Mouse (Mus musculus): ENCODE results near the gene Agap1. TPM values are rescaled to one million over a fixed set of nuclear protein-coding genes. Genes with fewer than 3 reads are reported as not detected.
A peak's percentile ranks its signal among the peaks of the same experiment; 100 is the strongest.

The Agap1 gene
- polyA plus RNA-seq, 1 experiment: 31.6 TPM

GRCm38 (mm10) chr1:89576174-89576890, 121.7 kb downstream of the Agap1 start:
- H3K4me1 ChIP-seq (ENCODE audit: control insufficient read depth, insufficient read depth, low read length): peaks cover 25% of the 10 kb centered on the region
- no peaks in the 10 kb centered on the region for H3K27me3 ChIP-seq (replicated peaks; ENCODE audit: control insufficient read depth, insufficient read depth, low read length)
- TF ChIP-seq POLR2A (IDR thresholded peaks at IDR 0.05; ENCODE audit: low read depth, low read length) (no peak), CTCF (conservative IDR thresholded peaks at IDR 0.05; ENCODE audit: insufficient read depth, insufficient read length, low read depth, low read length) (no peak)
- no peak overlapping the region for H3K4me3 ChIP-seq (ENCODE audit: insufficient read depth, low read depth, low read length)
- no peak overlapping the region for H3K27ac ChIP-seq (ENCODE audit: insufficient read depth, low read depth, low read length)
- no peak for DNase-seq
- H3K36me3 ChIP-seq (ENCODE audit: control insufficient read depth, insufficient read depth, low read length): no peaks in the 10 kb centered on the region
- WGBS: 75% methylated on average over 7 of the region's 7 CpGs

DNA sequence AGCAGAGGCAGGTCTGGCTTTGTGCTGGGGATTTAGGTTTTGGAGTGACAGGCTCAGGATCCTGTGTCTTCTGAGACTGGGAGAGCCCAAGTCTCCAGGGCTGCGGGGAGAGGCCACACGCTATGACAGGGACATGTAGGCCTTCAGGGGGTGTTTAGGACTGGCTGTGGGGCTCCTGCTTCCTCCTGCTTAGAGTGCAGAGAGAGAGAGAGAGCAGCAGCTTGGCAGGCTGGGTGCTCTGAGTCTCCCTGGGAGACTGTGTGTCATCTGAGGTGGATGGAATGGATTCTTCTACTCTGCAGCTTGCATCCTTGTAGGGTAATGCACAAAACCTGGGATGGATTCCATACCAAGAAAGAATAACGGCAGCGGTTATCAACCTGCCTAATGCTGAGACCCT, 122.4 kb downstream of the Agap1 start:
- H3K4me3 ChIP-seq (ENCODE audit: insufficient read depth, low read depth, low read length): no peak overlapping the region
- peak overlapping the region; percentile 59; the same call in 1 of the 2 replicates for H3K27ac ChIP-seq (ENCODE audit: insufficient read depth, low read depth, low read length)
- peak; percentile 68 for DNase-seq
- H3K36me3 ChIP-seq (ENCODE audit: control insufficient read depth, insufficient read depth, low read length): no peaks in the 10 kb centered on the region
- no peak for TF ChIP-seq CTCF (conservative IDR thresholded peaks at IDR 0.05; ENCODE audit: insufficient read depth, insufficient read length, low read depth, low read length)
- TF ChIP-seq POLR2A (IDR thresholded peaks at IDR 0.05; ENCODE audit: low read depth, low read length): no peak
- H3K27me3 ChIP-seq (replicated peaks; ENCODE audit: control insufficient read depth, insufficient read depth, low read length): no peaks in the 10 kb centered on the region
- peaks cover 25% of the 10 kb centered on the region for H3K4me1 ChIP-seq (ENCODE audit: control insufficient read depth, insufficient read depth, low read length)
- 18% methylated on average over 4 of the region's 4 CpGs for WGBS

GRCm38 (mm10) chr1:89580031-89580998, 125.7 kb downstream of the Agap1 start:
- peak; percentile 78 for DNase-seq
- Histone ChIP-seq H3K36me3 (ENCODE audit: control insufficient read depth, insufficient read depth, low read length) (no peaks in the 10 kb centered on the region), H3K27me3 (replicated peaks; ENCODE audit: control insufficient read depth, insufficient read depth, low read length) (no peaks in the 10 kb centered on the region), H3K4me3 (ENCODE audit: insufficient read depth, low read depth, low read length) (peak overlapping the region; percentile 49), H3K4me1 (ENCODE audit: control insufficient read depth, insufficient read depth, low read length) (peaks cover 17% of the 10 kb centered on the region), H3K27ac (ENCODE audit: insufficient read depth, low read depth, low read length) (no peak overlapping the region)
- no peak for TF ChIP-seq POLR2A (IDR thresholded peaks at IDR 0.05; ENCODE audit: low read depth, low read length)
- TF ChIP-seq CTCF (conservative IDR thresholded peaks at IDR 0.05; ENCODE audit: insufficient read depth, insufficient read length, low read depth, low read length): no peak
- 2% methylated on average over 146 of the region's 146 CpGs for WGBS

DNA sequence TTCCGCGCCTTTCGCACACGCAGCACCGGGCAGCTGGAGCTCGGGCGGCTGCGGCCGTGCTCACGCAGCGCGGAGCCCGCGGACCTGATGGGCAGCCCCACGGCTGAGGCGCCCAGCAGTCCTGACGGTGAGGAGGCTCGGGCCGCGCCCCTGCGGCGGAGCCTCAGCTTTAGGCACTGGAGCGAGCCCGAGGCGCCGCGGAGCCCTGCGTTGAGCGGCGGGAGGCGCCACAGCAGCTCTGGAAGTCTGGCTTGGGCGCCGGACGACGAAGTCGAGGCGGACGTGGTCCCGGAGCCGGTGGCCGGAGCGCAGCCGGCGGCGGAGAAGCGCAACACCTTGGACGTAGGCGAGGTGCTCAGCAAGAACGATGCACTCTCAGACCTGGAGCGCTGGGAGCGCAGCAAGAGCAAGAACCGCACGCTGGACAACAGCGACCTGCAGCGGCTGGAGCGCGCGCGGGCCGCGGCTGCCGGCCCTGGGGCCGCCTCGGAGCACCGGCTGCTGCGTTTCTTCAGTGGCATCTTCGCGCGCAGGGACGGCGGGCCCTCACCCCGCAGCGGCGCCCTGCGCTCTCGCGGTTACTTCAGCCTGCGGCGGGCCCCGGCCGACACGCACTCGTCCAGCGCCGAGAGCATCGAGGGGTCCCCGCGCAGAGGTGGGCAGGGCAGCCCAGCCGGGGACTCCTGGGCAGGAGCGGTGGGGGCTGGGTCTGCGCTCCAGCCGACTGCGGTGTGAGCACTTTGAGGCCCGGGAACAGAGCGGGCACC, 126.6 kb downstream of the Agap1 start:
- peak; percentile 50 for DNase-seq
- 7% methylated on average over 95 of the region's 95 CpGs for WGBS
- Histone ChIP-seq H3K36me3 (ENCODE audit: control insufficient read depth, insufficient read depth, low read length) (no peaks in the 10 kb centered on the region), H3K27me3 (replicated peaks; ENCODE audit: control insufficient read depth, insufficient read depth, low read length) (no peaks in the 10 kb centered on the region), H3K27ac (ENCODE audit: insufficient read depth, low read depth, low read length) (no peak overlapping the region), H3K4me3 (ENCODE audit: insufficient read depth, low read depth, low read length) (peak overlapping the region; percentile 49), H3K4me1 (ENCODE audit: control insufficient read depth, insufficient read depth, low read length) (peaks cover 13% of the 10 kb centered on the region)
- TF ChIP-seq CTCF (conservative IDR thresholded peaks at IDR 0.05; ENCODE audit: insufficient read depth, insufficient read length, low read depth, low read length) (peak; percentile 50), POLR2A (IDR thresholded peaks at IDR 0.05; ENCODE audit: low read depth, low read length) (no peak)

DNA sequence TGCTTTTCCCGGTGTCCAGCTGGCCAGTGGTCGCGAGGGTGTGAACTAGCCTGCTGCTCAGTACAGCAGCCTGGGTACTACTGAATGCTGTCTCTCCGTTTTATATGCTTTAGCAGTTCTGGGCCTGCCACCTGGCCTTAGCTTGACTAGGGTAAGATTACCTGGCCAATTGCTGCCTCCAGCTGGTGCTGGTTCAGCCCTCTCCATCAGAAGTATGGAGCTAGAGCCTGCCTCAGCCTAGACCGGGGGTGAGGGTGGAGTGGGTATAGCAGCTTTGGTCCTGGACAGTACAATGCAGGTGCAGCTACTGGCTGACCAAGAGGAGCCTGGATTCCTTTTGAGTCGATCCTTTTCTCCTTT, 127.1 kb downstream of the Agap1 start:
- Histone ChIP-seq H3K4me3 (ENCODE audit: insufficient read depth, low read depth, low read length) (no peak overlapping the region), H3K27ac (ENCODE audit: insufficient read depth, low read depth, low read length) (no peak overlapping the region), H3K27me3 (replicated peaks; ENCODE audit: control insufficient read depth, insufficient read depth, low read length) (no peaks in the 10 kb centered on the region), H3K36me3 (ENCODE audit: control insufficient read depth, insufficient read depth, low read length) (no peaks in the 10 kb centered on the region), H3K4me1 (ENCODE audit: control insufficient read depth, insufficient read depth, low read length) (peaks cover 10% of the 10 kb centered on the region)
- DNase-seq: no peak
- TF ChIP-seq CTCF (conservative IDR thresholded peaks at IDR 0.05; ENCODE audit: insufficient read depth, insufficient read length, low read depth, low read length) (no peak), POLR2A (IDR thresholded peaks at IDR 0.05; ENCODE audit: low read depth, low read length) (no peak)
- WGBS: 59% methylated on average over 6 of the region's 6 CpGs

GRCm38 (mm10) chr1:89583369-89583768, 128.8 kb downstream of the Agap1 start:
- Histone ChIP-seq H3K36me3 (ENCODE audit: control insufficient read depth, insufficient read depth, low read length) (no peaks in the 10 kb centered on the region), H3K27me3 (replicated peaks; ENCODE audit: control insufficient read depth, insufficient read depth, low read length) (no peaks in the 10 kb centered on the region), H3K4me3 (ENCODE audit: insufficient read depth, low read depth, low read length) (no peak overlapping the region), H3K27ac (ENCODE audit: insufficient read depth, low read depth, low read length) (no peak overlapping the region), H3K4me1 (ENCODE audit: control insufficient read depth, insufficient read depth, low read length) (0 out of 2 replicates have a peak, but pooled peaks cover 4% of the 10 kb centered on the region)
- TF ChIP-seq CTCF (conservative IDR thresholded peaks at IDR 0.05; ENCODE audit: insufficient read depth, insufficient read length, low read depth, low read length) (no peak), POLR2A (IDR thresholded peaks at IDR 0.05; ENCODE audit: low read depth, low read length) (no peak)
- DNase-seq: no peak
- WGBS: 84% methylated on average over 5 of the region's 5 CpGs

Measured in kidney, adult 2 months (tissue).